Mouse (Mus musculus): Measurements from ENCODE around the gene Morf4l2. TPM values are rescaled to one million over a fixed set of nuclear protein-coding genes. Genes with fewer than 3 reads are reported as not detected.

The Morf4l2 gene
- polyA plus RNA-seq (2012; ENCODE audit: low replicate concordance) = 115 and 122 TPM in 2 replicates

GRCm38 (mm10) chrX:136743459-136743858, at the start of gene Morf4l2:
Gene Morf4l2, minus strand, starts transcription at chrX:136743690.

DNA sequence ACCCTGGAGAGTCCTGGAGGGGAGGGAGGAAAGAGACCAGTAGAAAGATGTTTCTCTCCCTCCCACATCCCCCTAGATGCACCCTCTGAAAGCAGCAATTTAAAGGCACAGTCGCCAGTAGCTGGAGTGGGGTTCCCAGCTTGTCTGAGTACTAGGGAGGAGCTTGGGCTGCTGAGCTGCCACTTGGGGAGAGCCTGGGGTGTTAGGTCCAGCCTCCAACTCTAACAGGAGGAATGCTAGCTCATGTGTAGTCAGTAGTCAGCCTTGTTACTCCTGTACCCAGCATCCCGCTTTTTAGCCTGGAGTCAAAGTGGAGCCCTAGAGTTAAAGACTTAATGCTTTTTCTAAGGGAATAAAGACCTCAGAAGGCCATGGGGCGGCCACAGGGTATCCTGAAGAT, 36.6 kb upstream of the Morf4l2 start, which contains the start of gene Glra4:
Gene Glra4 (minus strand): TSS at position 101 of the 400 bp plus-strand sequence.

GRCm38 (mm10) chrX:136707446-136708167, 35.9 kb downstream of the Morf4l2 start, which contains the start of gene Tceal1:
Gene Tceal1, plus strand, starts transcription at chrX:136707982.

Other genes starting within 250 kb of the Morf4l2 start
- gene Kir3dl1, start 225.7 kb downstream of the Morf4l2 start, polyA plus RNA-seq (2012; ENCODE audit: low replicate concordance) = not detected in 2 replicates
- not detected in 2 replicates for gene Kir3dl2, start 199.6 kb downstream of the Morf4l2 start, polyA plus RNA-seq (2012; ENCODE audit: low replicate concordance)
- 1.1 TPM in 2 replicates for gene Tceal3, start 152.8 kb downstream of the Morf4l2 start, polyA plus RNA-seq (2012; ENCODE audit: low replicate concordance)
- gene Tceal1, start 35.7 kb downstream of the Morf4l2 start, polyA plus RNA-seq (2012; ENCODE audit: low replicate concordance) = 0.03 and 0.09 TPM in 2 replicates
- not detected in 2 replicates for gene Glra4, start 36.5 kb upstream of the Morf4l2 start, polyA plus RNA-seq (2012; ENCODE audit: low replicate concordance)
- 0.67 and 1.2 TPM in 2 replicates for gene Plp1, start 79.0 kb upstream of the Morf4l2 start, polyA plus RNA-seq (2012; ENCODE audit: low replicate concordance)
- gene Rab9b, start 125.1 kb upstream of the Morf4l2 start, polyA plus RNA-seq (2012; ENCODE audit: low replicate concordance) = not detected in 2 replicates
- gene H2bfm, start 183.6 kb upstream of the Morf4l2 start, polyA plus RNA-seq (2012; ENCODE audit: low replicate concordance) = not detected in 2 replicates
- gene Tmsb15b2, start 231.8 kb upstream of the Morf4l2 start, polyA plus RNA-seq (2012; ENCODE audit: low replicate concordance) = 1.9 TPM in 1 of 2 replicates, not detected in the other
- gene Tmsb15l, start 233.2 kb upstream of the Morf4l2 start, polyA plus RNA-seq (2012; ENCODE audit: low replicate concordance) = 0.26 TPM in 1 of 2 replicates, not detected in the other
- gene Tmsb15b1, start 233.2 kb upstream of the Morf4l2 start, polyA plus RNA-seq (2012; ENCODE audit: low replicate concordance) = 0.41 and 0.46 TPM in 2 replicates
- gene Zcchc18, start 249.5 kb upstream of the Morf4l2 start, polyA plus RNA-seq (2012; ENCODE audit: low replicate concordance) = 3.0 and 3.4 TPM in 2 replicates